Mouse (Mus musculus) stomach, postnatal 0 days (tissue): Measurements from ENCODE around the gene Prdm15. TPM values are rescaled to one million over a fixed set of nuclear protein-coding genes. Genes with fewer than 3 reads are reported as not detected.

Source experiments
- ATAC-seq: fragments of 200-750 bp; cut with Nextera tagmentation; 2 replicates; pipeline ENCODE4 v1.8.0; 2017; ENCODE audit not compliant: low FRiP score, low TSS enrichment
- DNase-seq: peaks from one replicate; pipeline ENCODE4 v3.0.0-alpha.2; 2016; ENCODE audit warnings: low spot score
- H3K27ac ChIP-seq: fragments of 300-500 bp; sonication (generic); replicated peaks from 2 replicates; pipeline ENCODE4 v1.5.1; 2014; ENCODE audit warnings: mild to moderate bottlenecking, control low read depth
- H3K27me3 ChIP-seq: fragments of 300-500 bp; sonication (generic); 2 replicates; pipeline ENCODE4 v1.6.1; 2014; ENCODE audit warnings: low read length; ENCODE audit not compliant: control insufficient read depth, insufficient read depth
- H3K36me3 ChIP-seq: fragments of 300-500 bp; sonication (generic); 2 replicates; pipeline ENCODE4 v1.6.1; 2014; ENCODE audit warnings: low read length, mixed read lengths; ENCODE audit not compliant: control insufficient read depth, insufficient read depth
- H3K4me1 ChIP-seq: fragments of 300-500 bp; sonication (generic); replicated peaks from 2 replicates; pipeline ENCODE4 v1.6.1; 2014; ENCODE audit warnings: antibody characterized with exemption; ENCODE audit not compliant: control insufficient read depth, insufficient read depth
- H3K4me2 ChIP-seq: fragments of 300-500 bp; sonication (generic); replicated peaks from 2 replicates; pipeline ENCODE4 v1.6.1; 2014; ENCODE audit warnings: low read depth, mild to moderate bottlenecking, control low read depth, moderate library complexity
- H3K4me3 ChIP-seq: fragments of 300-500 bp; sonication (generic); 2 replicates; pipeline ENCODE4 v1.5.1; 2014; ENCODE audit warnings: low read depth, low read length, control low read depth
- H3K9ac ChIP-seq: fragments of 300-500 bp; sonication (generic); 2 replicates; pipeline ENCODE4 v1.6.1; 2014; ENCODE audit warnings: mild to moderate bottlenecking, low read length, control low read depth, mixed read lengths
- H3K9me3 ChIP-seq: fragments of 300-500 bp; sonication (generic); 2 replicates; pipeline ENCODE4 v1.6.1; 2016; ENCODE audit warnings: low read length; ENCODE audit not compliant: control insufficient read depth
- CTCF ChIP-seq: IDR thresholded peaks from 2 replicates; pipeline ENCODE4 v1.5.1; 2016; ENCODE audit warnings: antibody characterized with exemption, low read depth, mild to moderate bottlenecking, moderate library complexity
- EP300 ChIP-seq: optimal IDR thresholded peaks from 2 replicates; pipeline ENCODE3; 2016; ENCODE audit warnings: antibody characterized with exemption
- WGBS: fragments of 180-500 bp; shearing (Covaris S2); extraction: QIAGEN DNeasy Blood & Tissue Kit; methylation state at CpG from one replicate; pipeline ENCODE4 v1.1.7; 2014; 5-methylcytosine and 5-hydroxymethylcytosine counted together
- polyA plus RNA-seq: library from polyadenylated mRNA; unstranded; fragments of >200 nt; fragmentation: Nextera tagmentation; extraction: Ambion mirVana; gene quantifications from 2 replicates; pipeline ENCODE4 v1.2.1, GENCODE M21; 2015

Gene Prdm15
- polyA plus RNA-seq, 1 experiment from 2014 or later, result 2.2 TPM

DNA sequence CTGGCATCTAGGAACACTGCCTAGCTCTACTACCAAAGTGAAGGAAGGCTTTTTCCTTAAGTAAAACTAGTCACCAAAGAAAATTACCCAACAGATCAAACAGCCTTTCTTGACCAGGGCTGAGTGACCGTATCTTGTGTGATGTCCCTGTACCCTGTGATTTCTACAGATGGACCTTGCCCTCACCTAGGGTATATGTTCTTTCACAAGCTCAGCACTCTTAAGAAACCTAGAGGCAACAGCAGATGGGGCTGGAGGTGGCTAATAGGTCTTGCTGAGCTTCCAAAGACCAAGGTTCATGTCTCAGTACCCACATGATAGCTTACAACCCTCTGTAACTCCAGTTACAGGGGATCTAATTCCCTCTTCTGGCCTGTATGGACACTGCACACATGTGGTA lies 23.4 kb downstream of the Prdm15 start:
- no peaks in the 10 kb centered on the region for H3K27me3 ChIP-seq
- no peak overlapping the region for H3K4me2 ChIP-seq
- WGBS, result 84% methylated on average over 1 of the region's 1 CpGs
- no peaks in the 10 kb centered on the region for H3K9me3 ChIP-seq
- DNase-seq (no peak), ATAC-seq (no peak)
- H3K9ac ChIP-seq, result no peak overlapping the region
- TF ChIP-seq CTCF, result no peak
- no peak for TF ChIP-seq EP300
- no peaks in the 10 kb centered on the region for H3K4me1 ChIP-seq
- no peak overlapping the region for H3K27ac ChIP-seq
- H3K36me3 ChIP-seq, result peaks cover 16% of the 10 kb centered on the region; the same call in 1 of the 2 replicates
- no peak overlapping the region for H3K4me3 ChIP-seq

DNA sequence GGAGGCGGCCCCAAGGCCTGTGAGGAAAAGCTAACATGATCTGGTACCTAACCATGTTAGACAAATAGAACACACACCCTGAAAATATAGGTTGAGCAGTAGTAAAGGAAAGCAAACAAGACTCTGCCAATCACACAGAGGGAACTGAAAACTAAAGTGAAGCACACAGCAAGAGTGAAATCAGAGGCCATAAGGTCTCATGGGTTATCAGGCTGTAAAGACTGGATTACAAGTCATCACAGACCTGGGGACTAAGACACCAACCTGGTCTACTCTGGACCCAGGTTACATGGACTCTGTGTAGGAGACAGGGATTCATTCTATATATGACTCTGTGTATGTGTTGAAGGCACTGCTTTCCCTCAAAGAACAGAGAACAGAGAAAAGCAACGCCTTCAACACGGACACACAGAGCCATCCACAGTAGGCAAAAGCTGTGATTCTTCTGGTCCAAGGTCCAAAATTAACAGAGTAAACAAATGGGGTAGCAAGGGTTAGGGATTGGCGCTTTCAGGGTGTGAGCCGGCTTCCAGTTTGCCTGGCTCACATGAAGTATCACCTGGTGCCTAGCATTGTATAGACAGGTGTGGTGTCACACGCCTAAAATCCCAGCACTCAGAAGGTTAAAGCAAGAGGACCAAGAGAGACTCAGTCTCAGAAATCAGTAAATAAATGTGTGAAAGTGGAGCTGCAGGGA lies 28.2 kb downstream of the Prdm15 start:
- Histone ChIP-seq H3K4me3 (no peak overlapping the region), H3K36me3 (peaks cover 10% of the 10 kb centered on the region; the same call in 1 of the 2 replicates), H3K27ac (no peak overlapping the region), H3K9me3 (no peaks in the 10 kb centered on the region), H3K4me1 (no peaks in the 10 kb centered on the region), H3K27me3 (no peaks in the 10 kb centered on the region), H3K9ac (no peak overlapping the region), H3K4me2 (no peak overlapping the region)
- ATAC-seq (peak; percentile 64), DNase-seq (no peak)
- 66% methylated on average over 6 of the region's 6 CpGs for WGBS
- TF ChIP-seq CTCF, result no peak
- no peak for TF ChIP-seq EP300

DNA sequence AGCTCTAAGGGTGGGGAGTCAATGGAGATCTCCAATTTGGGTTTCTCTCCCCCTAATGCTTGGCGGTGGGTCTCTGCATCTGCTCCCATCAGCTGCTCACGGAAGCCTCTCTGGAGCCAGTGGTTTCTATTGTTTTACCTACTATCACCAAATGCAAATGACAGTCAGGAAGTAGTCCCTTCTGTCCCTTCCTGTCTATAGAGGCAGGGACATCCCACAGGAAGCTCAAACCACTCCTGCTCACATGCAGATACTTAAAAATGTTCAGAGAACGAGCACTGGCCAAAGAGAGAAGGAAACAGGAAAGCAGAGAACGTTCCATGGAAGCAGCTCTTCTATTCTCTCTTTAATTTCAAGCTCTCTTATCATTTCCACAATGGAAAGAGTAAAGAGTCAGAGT lies 32.1 kb downstream of the Prdm15 start:
- TF ChIP-seq CTCF (no peak), EP300 (no peak)
- Histone ChIP-seq H3K4me3 (no peak overlapping the region), H3K9me3 (no peaks in the 10 kb centered on the region), H3K4me1 (no peaks in the 10 kb centered on the region), H3K27ac (no peak overlapping the region), H3K9ac (no peak overlapping the region), H3K27me3 (no peaks in the 10 kb centered on the region), H3K36me3 (peaks cover 17% of the 10 kb centered on the region), H3K4me2 (no peak overlapping the region)
- no peak for DNase-seq
- WGBS, result 84% methylated on average over 4 of the region's 4 CpGs
- no peak for ATAC-seq

DNA sequence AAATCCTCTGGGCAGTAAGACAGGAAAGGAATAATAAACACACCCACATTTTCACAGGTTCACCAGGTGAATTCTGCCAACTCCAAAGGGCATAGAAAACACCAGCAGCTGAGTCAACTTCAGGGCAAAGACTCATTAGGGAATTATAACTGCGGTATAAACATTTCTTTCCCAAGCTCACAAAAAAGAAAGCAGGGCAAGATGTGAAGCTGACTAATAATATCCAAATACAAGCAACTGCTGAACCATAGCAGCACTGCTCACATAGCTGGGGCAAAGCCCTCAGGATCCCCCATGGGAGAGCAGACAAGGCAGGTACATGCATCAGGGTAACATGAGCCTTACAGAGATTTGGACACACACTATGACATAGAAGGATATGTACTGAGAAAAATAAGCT lies 34.2 kb downstream of the Prdm15 start:
- no peak overlapping the region for H3K27ac ChIP-seq
- no peak overlapping the region for H3K9ac ChIP-seq
- TF ChIP-seq EP300 (no peak), CTCF (no peak)
- H3K4me1 ChIP-seq, result no peaks in the 10 kb centered on the region
- peaks cover 22% of the 10 kb centered on the region for H3K36me3 ChIP-seq
- ATAC-seq, result no peak
- no peak for DNase-seq
- H3K27me3 ChIP-seq, result no peaks in the 10 kb centered on the region
- H3K9me3 ChIP-seq, result no peaks in the 10 kb centered on the region
- no peak overlapping the region for H3K4me2 ChIP-seq
- 76% methylated on average over 1 of the region's 1 CpGs for WGBS
- H3K4me3 ChIP-seq, result no peak overlapping the region

DNA sequence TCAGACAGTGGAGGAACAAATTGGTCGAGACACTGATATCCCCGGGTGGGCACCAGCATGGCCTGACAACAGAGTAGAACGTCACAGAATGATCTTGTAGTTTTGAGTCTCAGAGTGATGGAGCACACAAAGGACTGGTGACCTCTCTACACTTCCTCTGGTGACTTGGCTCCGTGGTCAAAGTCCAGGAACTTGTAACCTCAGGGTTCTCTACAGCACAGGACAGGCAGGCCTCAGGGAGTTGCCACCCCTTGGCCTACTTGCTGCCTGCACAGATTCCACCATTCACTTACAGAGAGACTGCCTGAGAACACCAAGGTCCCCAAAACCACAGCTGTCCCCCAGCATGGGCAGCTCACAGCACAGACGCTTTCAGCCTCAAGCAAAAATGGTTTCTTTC lies 36.4 kb downstream of the Prdm15 start:
- no peak for TF ChIP-seq EP300
- no peak for TF ChIP-seq CTCF
- Histone ChIP-seq H3K4me2 (no peak overlapping the region), H3K4me1 (no peaks in the 10 kb centered on the region), H3K4me3 (no peak overlapping the region), H3K27me3 (no peaks in the 10 kb centered on the region), H3K27ac (no peak overlapping the region), H3K36me3 (peaks cover 34% of the 10 kb centered on the region), H3K9me3 (no peaks in the 10 kb centered on the region), H3K9ac (no peak overlapping the region)
- ATAC-seq (peak; percentile 61; the same call in 1 of the 2 replicates), DNase-seq (peak; percentile 20)
- 87% methylated on average over 5 of the region's 5 CpGs for WGBS

DNA sequence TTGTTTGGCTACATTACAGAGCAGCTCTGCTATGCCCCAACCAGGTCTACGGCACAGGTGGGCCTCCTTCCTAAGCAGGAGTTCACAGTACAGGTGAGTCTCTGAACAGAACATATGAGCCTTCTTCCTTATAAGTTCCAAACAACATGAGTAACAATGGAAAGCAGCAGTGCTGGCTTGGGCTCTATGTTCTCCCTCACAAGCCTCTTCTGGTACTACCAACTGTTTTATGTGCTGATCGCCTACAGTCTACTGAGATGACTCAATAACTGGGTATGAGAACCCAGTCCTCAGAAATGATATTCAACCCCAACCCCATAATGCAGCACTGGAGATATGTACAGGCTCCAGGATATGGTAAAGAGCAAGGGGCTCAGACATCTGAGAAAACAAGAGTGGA lies 37.6 kb downstream of the Prdm15 start:
- H3K4me1 ChIP-seq, result no peaks in the 10 kb centered on the region
- TF ChIP-seq EP300, result no peak
- no peak for TF ChIP-seq CTCF
- H3K4me2 ChIP-seq, result no peak overlapping the region
- no peak overlapping the region for H3K27ac ChIP-seq
- H3K9ac ChIP-seq, result no peak overlapping the region
- no peak for DNase-seq
- H3K4me3 ChIP-seq, result no peak overlapping the region
- no peaks in the 10 kb centered on the region for H3K9me3 ChIP-seq
- 95% methylated on average over 2 of the region's 2 CpGs for WGBS
- no peaks in the 10 kb centered on the region for H3K27me3 ChIP-seq
- peaks cover 39% of the 10 kb centered on the region for H3K36me3 ChIP-seq
- no peak for ATAC-seq
